Mouse (Mus musculus): Measurements from ENCODE around the gene Atl3. TPM values are rescaled to one million over a fixed set of nuclear protein-coding genes. Genes with fewer than 3 reads are reported as not detected.
"Not testable (repeated sequence)": the region's sequence is repeated elsewhere in the genome, so short reads cannot be mapped to it uniquely, and the experiment has no call there.

The Atl3 gene
- polyA plus RNA-seq, 2 experiments, result 7.3 to 7.5 TPM

DNA sequence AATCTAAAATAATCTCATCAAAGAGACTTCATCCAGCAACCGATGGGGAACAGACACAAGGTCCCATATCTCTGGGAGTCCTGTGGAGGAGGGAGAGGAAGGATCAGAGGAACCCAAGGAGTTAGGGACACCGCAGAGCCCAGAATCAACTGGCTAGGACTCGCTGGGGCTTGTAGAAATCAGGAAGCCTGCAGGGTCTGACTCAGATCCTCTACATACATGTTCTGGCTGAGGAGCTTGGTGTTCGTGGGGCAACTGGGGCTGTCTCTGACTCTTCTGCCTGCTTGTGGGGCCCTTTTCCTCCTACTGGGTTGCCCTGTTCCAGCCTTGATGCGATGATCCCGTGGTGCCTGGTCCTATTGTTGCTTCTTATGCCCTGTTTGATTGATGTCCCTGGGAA lies 1.9 kb upstream of the Atl3 start:
- TF ChIP-seq CTCF (IDR thresholded peaks at IDR 0.05; ENCODE audit: low read depth), result no peak
- no peak for TF ChIP-seq EP300 (IDR thresholded peaks at IDR 0.05; ENCODE audit: low read depth)
- Histone ChIP-seq H3K9me3 (ENCODE audit: control insufficient read depth, low read length) (no peaks in the 10 kb centered on the region), H3K36me3 (replicated peaks; ENCODE audit: control insufficient read depth, insufficient read depth, low read depth) (no peaks in the 10 kb centered on the region), H3K27ac (no peak overlapping the region), H3K4me2 (ENCODE audit: low read depth) (no peak overlapping the region), H3K27me3 (ENCODE audit: control insufficient read depth, insufficient read depth, low read length) (no peaks in the 10 kb centered on the region), H3K4me1 (replicated peaks; ENCODE audit: control insufficient read depth in 2 of 2, insufficient read depth in 2 of 2, low read length in 1 of 2) (peaks cover 6 to 11% of the 10 kb centered on the region in 2 experiments; a peak in 3 of 4 replicates), H3K9ac (replicated peaks) (no peak overlapping the region), H3K4me3 (ENCODE audit: insufficient read depth in 1 of 2, low read depth in 2 of 2, low read length in 2 of 2) (no peak overlapping the region)
- 71% methylated on average over 6 of the region's 6 CpGs for WGBS (ENCODE audit: insufficient replicate concordance)
- ATAC-seq (ENCODE audit: insufficient read depth) (no peak), DNase-seq (ENCODE audit: low read depth in 3 of 3, low spot score in 3 of 3) (no peak)

GRCm38 (mm10) chr19:7492682-7493081 lies 1.2 kb upstream of the Atl3 start:
- TF ChIP-seq CTCF (IDR thresholded peaks at IDR 0.05; ENCODE audit: low read depth) (no peak), EP300 (IDR thresholded peaks at IDR 0.05; ENCODE audit: low read depth) (no peak)
- Histone ChIP-seq H3K36me3 (replicated peaks; ENCODE audit: control insufficient read depth, insufficient read depth, low read depth) (no peaks in the 10 kb centered on the region), H3K27me3 (ENCODE audit: control insufficient read depth, insufficient read depth, low read length) (no peaks in the 10 kb centered on the region), H3K9me3 (ENCODE audit: control insufficient read depth, low read length) (no peaks in the 10 kb centered on the region), H3K27ac (no peak overlapping the region), H3K9ac (replicated peaks) (no peak overlapping the region), H3K4me3 (ENCODE audit: insufficient read depth in 1 of 2, low read depth in 2 of 2, low read length in 2 of 2) (no peak overlapping the region), H3K4me2 (ENCODE audit: low read depth) (no peak overlapping the region), H3K4me1 (replicated peaks; ENCODE audit: control insufficient read depth in 2 of 2, insufficient read depth in 2 of 2, low read length in 1 of 2) (peaks cover 6 to 11% of the 10 kb centered on the region in 2 experiments; a peak in 3 of 4 replicates)
- ATAC-seq (ENCODE audit: insufficient read depth) (no peak), DNase-seq (ENCODE audit: low read depth in 3 of 3, low spot score in 3 of 3) (no peak)
- WGBS (ENCODE audit: insufficient replicate concordance), result 84% methylated on average over 2 of the region's 2 CpGs

DNA sequence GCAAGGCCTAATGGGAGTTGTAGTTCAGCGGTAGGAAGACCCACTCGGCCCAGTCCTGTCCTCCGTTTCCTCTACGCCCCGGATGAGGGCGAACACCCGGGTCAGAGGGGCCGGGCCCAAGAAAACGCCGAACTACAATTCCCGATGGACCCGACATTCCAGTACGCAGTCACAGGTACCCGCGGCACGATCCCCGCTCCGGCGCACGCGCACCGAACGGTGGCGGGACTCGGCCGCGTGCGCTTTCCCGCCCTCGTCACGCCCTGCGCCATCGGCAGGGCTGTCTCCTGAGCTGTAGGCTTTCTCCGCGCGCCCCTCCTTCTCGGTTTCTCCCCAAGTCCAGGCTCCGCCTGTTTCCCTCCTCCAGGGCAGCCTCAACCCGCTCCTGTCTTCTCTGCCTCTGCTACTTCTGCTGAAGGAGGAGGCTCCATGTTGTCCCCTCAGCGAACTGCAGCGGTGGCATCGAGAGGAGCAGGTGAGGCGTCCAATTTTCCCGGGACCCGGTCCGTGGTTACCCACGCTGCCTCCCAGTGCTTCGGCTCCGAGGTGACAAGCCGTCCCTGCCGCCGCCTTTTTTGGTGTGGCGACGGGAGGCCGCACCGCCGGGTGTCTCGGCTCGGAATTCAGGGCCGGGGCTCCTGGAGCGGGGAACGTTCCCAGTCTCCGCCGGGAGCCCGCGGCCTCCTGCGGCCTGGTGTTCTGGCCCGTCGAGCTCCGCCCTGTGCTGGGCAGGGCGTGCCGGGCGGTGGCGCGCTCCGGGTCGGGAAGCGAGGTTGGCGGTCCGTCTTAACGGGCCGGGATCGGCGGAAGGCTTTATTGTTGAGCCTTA lies 561 bp downstream of the Atl3 start:
- DNase-seq (ENCODE audit: low read depth in 3 of 3, low spot score in 3 of 3), result peak; percentile 76 to 81 (median 78)
- TF ChIP-seq CTCF (IDR thresholded peaks at IDR 0.05; ENCODE audit: low read depth) (peak; percentile 33), EP300 (IDR thresholded peaks at IDR 0.05; ENCODE audit: low read depth) (peak; percentile 37)

GRCm38 (mm10) chr19:7495221-7496038 lies 1.6 kb downstream of the Atl3 start:
- H3K27me3 ChIP-seq (ENCODE audit: control insufficient read depth, insufficient read depth, low read length), result no peaks in the 10 kb centered on the region
- peak overlapping the region; percentile 88 for H3K27ac ChIP-seq
- peak overlapping the region; percentile 99 for H3K4me2 ChIP-seq (ENCODE audit: low read depth)
- peaks cover 6 to 11% of the 10 kb centered on the region in 2 experiments; a peak in 3 of 4 replicates for H3K4me1 ChIP-seq (replicated peaks; ENCODE audit: control insufficient read depth in 2 of 2, insufficient read depth in 2 of 2, low read length in 1 of 2)
- whole genome bisulfite sequencing (ENCODE audit: insufficient replicate concordance), result 19% methylated on average over 14 of the region's 14 CpGs
- no peak for TF ChIP-seq CTCF (IDR thresholded peaks at IDR 0.05; ENCODE audit: low read depth)
- TF ChIP-seq EP300 (IDR thresholded peaks at IDR 0.05; ENCODE audit: low read depth), result no peak
- H3K9ac ChIP-seq (replicated peaks), result peak overlapping the region; percentile 93
- H3K9me3 ChIP-seq (ENCODE audit: control insufficient read depth, low read length), result no peaks in the 10 kb centered on the region
- H3K4me3 ChIP-seq (ENCODE audit: insufficient read depth in 1 of 2, low read depth in 2 of 2, low read length in 2 of 2), result peak overlapping the region; percentile 73 to 82
- no peaks in the 10 kb centered on the region for H3K36me3 ChIP-seq (replicated peaks; ENCODE audit: control insufficient read depth, insufficient read depth, low read depth)
- ATAC-seq (ENCODE audit: insufficient read depth) (no peak), DNase-seq (ENCODE audit: low read depth in 3 of 3, low spot score in 3 of 3) (peak in 1 of 3 experiments; percentile 31)

More for the DNA sequence above, 561 bp downstream of the Atl3 start:
- H3K36me3 ChIP-seq (replicated peaks; ENCODE audit: control insufficient read depth, insufficient read depth, low read depth), result no peaks in the 10 kb centered on the region
- WGBS (ENCODE audit: insufficient replicate concordance), result under 1% methylated on average over 84 of the region's 84 CpGs
- H3K27me3 ChIP-seq (ENCODE audit: control insufficient read depth, insufficient read depth, low read length), result no peaks in the 10 kb centered on the region
- H3K4me1 ChIP-seq (replicated peaks; ENCODE audit: control insufficient read depth in 2 of 2, insufficient read depth in 2 of 2, low read length in 1 of 2), result peaks cover 6 to 11% of the 10 kb centered on the region in 2 experiments; a peak in 3 of 4 replicates
- H3K9me3 ChIP-seq (ENCODE audit: control insufficient read depth, low read length), result no peaks in the 10 kb centered on the region
- ATAC-seq (ENCODE audit: insufficient read depth), result peak; percentile 91
- peak overlapping the region; percentile 73 to 82 for H3K4me3 ChIP-seq (ENCODE audit: insufficient read depth in 1 of 2, low read depth in 2 of 2, low read length in 2 of 2)
- H3K4me2 ChIP-seq (ENCODE audit: low read depth), result peak overlapping the region; percentile 99
- peak overlapping the region; percentile 93 for H3K9ac ChIP-seq (replicated peaks)
- peak overlapping the region; percentile 88 for H3K27ac ChIP-seq

DNA sequence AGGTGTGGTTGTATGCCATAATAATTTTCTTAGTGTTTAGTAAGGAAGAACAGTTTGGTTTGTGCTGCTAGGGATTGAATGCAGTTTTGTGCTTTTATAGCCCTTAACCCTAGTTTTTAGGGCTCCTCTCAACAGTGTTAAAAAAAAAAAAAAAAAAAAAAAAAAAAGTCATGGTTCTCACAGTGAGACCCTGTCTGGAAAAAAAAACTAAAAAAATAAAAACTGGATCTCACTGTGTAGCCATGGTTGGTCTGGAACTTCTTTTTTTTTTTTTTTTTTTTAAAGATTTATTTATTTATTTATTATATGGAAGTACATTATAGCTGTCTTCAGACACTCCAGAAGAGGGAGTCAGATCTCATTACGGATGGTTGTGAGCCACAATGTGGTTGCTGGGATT lies 2.2 kb downstream of the Atl3 start:
- Histone ChIP-seq H3K4me2 (ENCODE audit: low read depth) (peak overlapping the region; percentile 99), H3K27ac (peak overlapping the region; percentile 88), H3K9ac (replicated peaks) (peak overlapping the region; percentile 93; the same call in 1 of the 2 replicates), H3K4me1 (replicated peaks; ENCODE audit: control insufficient read depth in 2 of 2, insufficient read depth in 2 of 2, low read length in 1 of 2) (peaks cover 6 to 11% of the 10 kb centered on the region in 2 experiments; a peak in 3 of 4 replicates)
- H3K9me3 ChIP-seq (ENCODE audit: control insufficient read depth, low read length); H3K27me3 ChIP-seq (ENCODE audit: control insufficient read depth, insufficient read depth, low read length); ATAC-seq (ENCODE audit: insufficient read depth); H3K36me3 ChIP-seq (replicated peaks; ENCODE audit: control insufficient read depth, insufficient read depth, low read depth); DNase-seq (ENCODE audit: low read depth in 3 of 3, low spot score in 3 of 3); H3K4me3 ChIP-seq (ENCODE audit: insufficient read depth in 1 of 2, low read depth in 2 of 2, low read length in 2 of 2): not testable (repeated sequence)
- WGBS (ENCODE audit: insufficient replicate concordance), result 63% methylated on average over 1 of the region's 1 CpGs
